Mouse (Mus musculus) small intestine, adult 2 months (tissue): Measurements from ENCODE around the gene Ccl6.

ENCODE experiments used
- CTCF ChIP-seq: fragments of 200-500 bp; IDR thresholded peaks from 2 replicates; pipeline ENCODE4 v1.5.1; 2012; ENCODE audit warnings: low read depth, mild to moderate bottlenecking, control low read depth, inconsistent platforms, low read length, moderate library complexity, mixed read lengths; ENCODE audit not compliant: insufficient replicate concordance, insufficient read length; ENCODE audit errors: extremely low read depth
- POLR2A ChIP-seq: fragments of 200-500 bp; IDR thresholded peaks from 2 replicates; pipeline ENCODE4 v1.6.1; 2012; ENCODE audit warnings: low read depth, mild to moderate bottlenecking, control low read depth, inconsistent platforms, low read length, moderate library complexity

- TF ChIP-seq CTCF (no peak), POLR2A (no peak)
These were observed 9.5 kb downstream of the Ccl6 start for GRCm38 (mm10) chr11:83583450-83583754.
